Mouse (Mus musculus) cortical plate, adult 2 months (tissue): ENCODE measurements around the gene Stard5. TPM values are rescaled to one million over a fixed set of nuclear protein-coding genes. Genes with fewer than 3 reads are reported as not detected.
A peak's percentile ranks its signal among the peaks of the same experiment; 100 is the strongest.

Experiments
- H3K27ac ChIP-seq: fragments of 200-500 bp; 2 replicates; pipeline ENCODE4 v1.5.1; 2012; ENCODE audit warnings: low read length, control low read depth, inconsistent platforms; ENCODE audit not compliant: insufficient read depth
- H3K4me1 ChIP-seq: fragments of 200-500 bp; 2 replicates; pipeline ENCODE4 v1.6.1; 2011; ENCODE audit warnings: low read length; ENCODE audit not compliant: control insufficient read depth, insufficient read depth
- H3K4me3 ChIP-seq: fragments of 200-500 bp; 2 replicates; pipeline ENCODE4 v1.5.1; 2011; ENCODE audit warnings: mild to moderate bottlenecking, low read length, control low read depth; ENCODE audit not compliant: insufficient read depth
- CTCF ChIP-seq: fragments of 200-500 bp; IDR thresholded peaks from 2 replicates; pipeline ENCODE4 v1.5.1; 2011; ENCODE audit warnings: mild to moderate bottlenecking, control low read depth, low read length; ENCODE audit not compliant: insufficient read depth; ENCODE audit errors: extremely low read depth
- POLR2A ChIP-seq: fragments of 200-500 bp; IDR thresholded peaks from 2 replicates; pipeline ENCODE4 v1.6.1; 2011; ENCODE audit warnings: mild to moderate bottlenecking, low read length, control low read depth; ENCODE audit not compliant: insufficient read depth; ENCODE audit errors: extremely low read depth
- polyA plus RNA-seq: library from polyadenylated mRNA; depleted of rRNA; stranded (reverse); fragments of >200 nt; gene quantifications from 2 replicates; pipeline ENCODE4 v1.2.3, GENCODE M21; 2012

Gene Stard5
- polyA plus RNA-seq, 1 experiment: 10.1 TPM

DNA sequence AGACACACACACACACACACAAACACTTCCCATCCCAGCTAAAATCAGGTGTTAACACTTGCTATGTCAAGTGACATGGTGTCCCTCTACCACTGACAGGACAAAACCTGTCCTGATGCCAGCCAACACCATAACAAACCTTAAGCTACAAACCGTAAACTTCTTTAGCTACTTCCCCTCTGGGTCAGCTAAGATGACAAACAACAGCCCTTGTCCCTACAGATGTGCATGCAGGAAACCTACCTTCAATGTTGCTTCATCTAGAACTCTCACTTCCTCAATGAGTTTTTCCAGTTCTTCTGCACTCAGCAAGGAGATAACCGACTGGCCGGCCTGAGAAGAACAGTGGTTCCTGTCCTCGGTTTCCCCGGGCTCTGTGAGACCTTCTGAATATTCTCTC is 18.9 kb downstream of the Stard5 start:
- Histone ChIP-seq H3K4me3 (no peak overlapping the region), H3K27ac (no peak overlapping the region), H3K4me1 (no peaks in the 10 kb centered on the region)
- TF ChIP-seq CTCF (no peak), POLR2A (no peak)

DNA sequence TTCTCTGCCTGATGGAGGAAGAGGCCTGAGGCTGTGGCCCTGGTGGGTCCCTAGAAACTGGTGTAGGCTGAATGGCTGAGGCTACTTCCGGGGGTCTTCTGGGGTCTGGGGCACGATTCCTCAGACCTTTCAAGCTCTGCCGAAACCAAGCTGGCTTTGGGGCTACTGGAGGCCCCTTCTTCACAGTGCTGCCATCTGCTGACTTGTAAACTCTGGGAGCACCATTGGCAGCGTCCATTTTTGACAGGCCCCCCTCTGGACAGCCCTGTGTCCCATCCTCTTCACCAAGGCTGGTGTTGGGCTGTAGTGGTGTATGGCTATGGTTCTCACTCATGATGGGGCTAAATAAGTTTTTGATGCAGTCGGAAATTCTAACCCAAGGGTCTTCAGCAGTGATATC is 20.7 kb downstream of the Stard5 start:
- H3K27ac ChIP-seq: no peak overlapping the region
- H3K4me1 ChIP-seq: no peaks in the 10 kb centered on the region
- H3K4me3 ChIP-seq: no peak overlapping the region
- TF ChIP-seq POLR2A: no peak
- no peak for TF ChIP-seq CTCF

DNA sequence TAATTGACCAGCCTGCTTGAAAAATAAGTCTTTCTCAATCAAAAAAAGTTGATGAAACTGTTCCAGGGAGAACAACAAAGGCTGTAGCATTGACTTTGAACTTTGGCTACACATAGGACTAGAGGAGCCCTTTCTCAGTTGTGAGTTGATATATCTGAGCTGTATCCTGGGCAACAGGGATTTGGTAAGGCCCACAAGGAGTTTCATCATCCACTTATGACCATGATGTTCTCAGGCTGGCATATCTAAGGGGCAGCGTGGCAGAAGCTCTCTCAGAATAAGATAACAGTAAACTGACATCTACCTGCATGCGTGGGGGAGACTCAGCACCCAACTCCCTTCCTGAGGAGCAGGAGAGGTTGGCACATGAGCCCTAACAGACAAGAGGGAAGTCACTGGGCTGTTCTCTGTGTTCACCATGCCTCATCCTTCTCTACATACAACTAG is 21.9 kb downstream of the Stard5 start:
- TF ChIP-seq POLR2A: no peak
- no peak for TF ChIP-seq CTCF
- Histone ChIP-seq H3K4me3 (no peak overlapping the region), H3K27ac (no peak overlapping the region), H3K4me1 (no peaks in the 10 kb centered on the region)

DNA sequence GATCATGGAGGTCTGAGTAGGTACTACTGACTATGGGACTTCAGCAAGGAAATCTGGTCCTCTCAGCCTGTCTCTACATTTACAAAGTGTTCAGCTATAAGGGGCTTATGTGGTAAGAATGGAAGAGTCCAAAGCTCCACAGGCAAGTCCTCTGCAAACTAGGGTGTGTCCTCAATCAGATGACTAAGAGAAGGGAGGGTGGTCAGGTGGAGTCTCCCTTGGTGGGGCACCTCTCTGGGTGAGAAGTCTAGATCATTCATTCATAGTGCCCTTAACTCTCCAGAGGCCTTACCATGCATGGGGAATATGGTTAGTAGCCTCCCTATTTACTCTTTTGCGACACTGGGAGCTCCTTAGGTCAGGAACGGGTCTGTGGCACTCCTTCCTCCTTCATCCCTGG is 22.4 kb downstream of the Stard5 start:
- H3K4me3 ChIP-seq: no peak overlapping the region
- TF ChIP-seq POLR2A (no peak), CTCF (no peak)
- no peaks in the 10 kb centered on the region for H3K4me1 ChIP-seq
- H3K27ac ChIP-seq: no peak overlapping the region

DNA sequence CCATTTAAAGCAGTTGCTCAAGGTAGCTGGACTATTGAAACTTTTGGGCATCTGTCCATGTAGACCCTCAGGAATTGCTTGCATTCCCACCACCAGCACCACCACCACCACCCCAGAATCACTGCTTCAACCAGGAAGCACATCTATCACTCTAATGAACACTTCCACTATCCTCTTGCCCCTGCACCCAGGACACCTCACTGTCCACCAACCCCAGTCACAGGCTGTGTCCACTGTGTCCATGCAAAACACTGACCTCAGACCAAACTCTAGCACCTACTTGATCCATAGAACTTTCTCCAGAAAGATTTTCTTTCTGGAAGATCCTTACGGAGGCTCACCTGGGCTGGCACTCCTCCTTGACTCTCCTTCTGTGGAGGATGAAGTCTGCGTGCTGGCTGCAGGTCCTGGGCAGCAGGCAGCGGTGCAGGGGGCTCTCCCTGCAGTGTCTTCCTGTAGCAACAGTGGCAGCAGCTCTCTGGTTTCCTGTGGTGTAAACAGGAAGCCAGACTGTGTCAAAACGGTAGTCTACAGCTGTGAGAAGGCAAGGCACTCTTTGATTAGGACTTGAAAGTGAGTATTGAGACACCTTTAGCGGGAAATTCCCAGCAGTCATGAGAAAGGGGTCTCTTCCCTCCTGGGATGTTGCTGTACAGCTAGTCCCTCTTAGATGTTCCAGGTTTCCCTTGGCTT is 23.3 kb downstream of the Stard5 start:
- H3K4me3 ChIP-seq: no peak overlapping the region; the same call in 1 of the 2 replicates
- no peak overlapping the region for H3K27ac ChIP-seq

DNA sequence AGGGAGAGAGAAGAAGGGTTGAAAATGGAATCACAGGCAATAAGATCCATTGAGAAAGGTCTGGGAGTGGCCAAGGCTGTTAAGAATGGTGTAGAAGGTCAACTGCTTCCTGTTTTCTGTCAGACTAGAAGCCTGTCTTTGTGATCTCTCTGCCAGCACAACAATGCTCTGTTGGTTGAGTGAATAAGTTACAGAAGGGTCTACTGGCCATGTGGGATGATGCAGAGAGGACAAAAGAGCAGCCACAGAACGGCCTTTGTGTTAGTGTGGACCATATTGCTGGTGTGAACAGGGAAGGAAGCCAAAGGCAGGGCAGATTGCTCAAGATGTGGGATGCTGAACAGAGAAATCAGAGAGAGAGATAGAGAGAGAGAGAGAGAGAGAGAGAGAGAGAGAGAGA is 27.0 kb downstream of the Stard5 start:
- H3K4me1 ChIP-seq: no peaks in the 10 kb centered on the region; the same call in 1 of the 2 replicates
- H3K4me3 ChIP-seq: no peak overlapping the region
- no peak overlapping the region for H3K27ac ChIP-seq
- TF ChIP-seq POLR2A (no peak), CTCF (no peak)

More for the DNA sequence above, 23.3 kb downstream of the Stard5 start:
- no peaks in the 10 kb centered on the region for H3K4me1 ChIP-seq
- TF ChIP-seq CTCF: no peak
- no peak for TF ChIP-seq POLR2A

DNA sequence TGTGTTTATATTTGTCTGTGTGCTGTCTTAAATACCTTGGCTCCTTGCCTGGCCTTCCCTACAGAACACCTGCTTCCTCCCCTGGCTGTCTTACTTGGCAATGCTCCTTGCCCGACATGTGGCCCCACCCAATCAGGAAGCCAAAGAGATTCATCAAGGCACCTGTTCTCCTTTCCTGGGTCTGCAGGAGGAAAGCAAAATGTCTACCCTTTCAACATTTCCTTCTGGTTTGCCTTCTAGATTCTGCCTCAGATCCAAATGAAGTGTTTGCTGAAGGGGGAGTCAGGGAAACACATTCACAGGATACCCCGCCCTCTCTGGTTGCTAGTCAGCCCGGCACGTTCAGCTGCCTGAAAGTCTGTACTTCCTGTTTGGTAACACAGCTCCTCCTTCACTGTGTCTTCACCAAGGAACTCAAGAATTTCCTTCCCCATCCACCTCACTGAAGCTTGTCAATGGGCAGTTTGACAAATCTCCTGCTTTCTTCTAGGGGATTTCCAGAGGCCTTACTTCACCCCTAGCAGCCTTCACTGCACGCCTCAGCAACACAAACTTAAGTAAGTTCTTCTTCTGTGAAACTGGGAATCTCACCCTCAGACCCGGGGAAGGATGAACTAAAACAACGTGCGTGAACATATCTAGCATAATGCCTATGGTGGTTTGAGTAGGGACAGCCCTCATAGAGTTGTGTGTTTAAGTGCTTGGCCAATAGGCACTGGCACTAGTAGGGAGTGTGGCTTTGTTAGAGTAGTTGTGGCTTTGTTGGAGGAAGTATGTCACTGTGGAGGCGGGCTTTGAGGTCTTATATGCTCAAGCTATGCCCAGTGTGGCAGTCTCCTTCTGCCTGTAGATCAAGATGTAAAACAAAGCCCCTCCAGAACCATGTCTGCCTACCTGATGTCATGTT is 27.7 kb downstream of the Stard5 start:
- no peak for TF ChIP-seq POLR2A
- no peak for TF ChIP-seq CTCF
- Histone ChIP-seq H3K27ac (no peak overlapping the region), H3K4me3 (no peak overlapping the region), H3K4me1 (no peaks in the 10 kb centered on the region; the same call in 1 of the 2 replicates)

DNA sequence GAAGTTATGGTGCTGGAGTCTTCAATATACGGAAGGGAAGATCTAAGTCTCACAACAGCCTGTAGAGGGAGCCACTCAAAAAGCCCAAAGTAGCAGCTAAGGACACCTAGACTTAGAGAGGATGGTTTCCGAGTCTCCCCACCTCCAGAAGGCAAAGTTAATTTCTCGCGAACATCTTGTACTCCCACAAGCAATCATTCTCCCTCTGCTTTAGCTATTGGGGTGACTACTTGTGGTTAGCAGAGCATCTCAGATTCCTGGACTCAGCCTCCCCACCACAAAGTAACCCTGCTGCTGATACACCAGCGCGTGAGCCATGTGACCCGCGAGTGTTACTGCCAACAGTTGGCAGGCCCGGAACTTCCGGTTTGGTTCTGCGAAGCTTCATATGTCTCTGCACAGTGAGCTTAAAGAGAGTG is 28.5 kb downstream of the Stard5 start:
- Histone ChIP-seq H3K4me3 (no peak overlapping the region), H3K4me1 (no peaks in the 10 kb centered on the region; the same call in 1 of the 2 replicates), H3K27ac (no peak overlapping the region)
- TF ChIP-seq CTCF: peak; percentile 18; the same call in 1 of the 2 replicates
- no peak for TF ChIP-seq POLR2A

DNA sequence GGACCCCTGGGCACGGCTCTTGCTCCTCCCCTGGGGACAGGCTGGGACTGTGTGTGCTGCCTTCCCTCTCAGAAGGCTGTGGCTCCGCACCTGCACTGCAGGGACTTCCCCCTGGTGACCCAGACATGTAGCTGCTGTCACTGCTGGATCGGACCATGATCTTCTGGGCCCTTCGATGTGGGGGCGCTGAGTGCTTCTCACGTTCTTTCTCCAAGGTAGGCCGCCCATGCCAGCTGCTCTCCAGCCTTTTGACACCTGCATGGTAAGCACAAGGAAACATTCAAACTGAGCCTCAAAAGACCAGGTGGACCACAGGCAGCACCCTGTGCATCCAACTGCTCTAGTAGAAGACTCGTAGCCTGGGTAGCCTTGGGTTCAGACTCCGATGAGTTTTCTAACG is 29.3 kb downstream of the Stard5 start:
- no peak overlapping the region for H3K27ac ChIP-seq
- H3K4me1 ChIP-seq: no peaks in the 10 kb centered on the region; the same call in 1 of the 2 replicates
- no peak overlapping the region for H3K4me3 ChIP-seq
- TF ChIP-seq POLR2A (no peak), CTCF (no peak)
